Mouse (Mus musculus): ENCODE data around the gene Rab22a. TPM values are rescaled to one million over a fixed set of nuclear protein-coding genes. Genes with fewer than 3 reads are reported as not detected.
A peak's percentile ranks its signal among the peaks of the same experiment; 100 is the strongest.
"Not testable (repeated sequence)": the region's sequence is repeated elsewhere in the genome, so short reads cannot be mapped to it uniquely, and the experiment has no call there.

Gene Rab22a
- polyA plus RNA-seq, 3 experiments from 2014 or later: 5.6 to 8.7 (median 8.6) TPM

DNA sequence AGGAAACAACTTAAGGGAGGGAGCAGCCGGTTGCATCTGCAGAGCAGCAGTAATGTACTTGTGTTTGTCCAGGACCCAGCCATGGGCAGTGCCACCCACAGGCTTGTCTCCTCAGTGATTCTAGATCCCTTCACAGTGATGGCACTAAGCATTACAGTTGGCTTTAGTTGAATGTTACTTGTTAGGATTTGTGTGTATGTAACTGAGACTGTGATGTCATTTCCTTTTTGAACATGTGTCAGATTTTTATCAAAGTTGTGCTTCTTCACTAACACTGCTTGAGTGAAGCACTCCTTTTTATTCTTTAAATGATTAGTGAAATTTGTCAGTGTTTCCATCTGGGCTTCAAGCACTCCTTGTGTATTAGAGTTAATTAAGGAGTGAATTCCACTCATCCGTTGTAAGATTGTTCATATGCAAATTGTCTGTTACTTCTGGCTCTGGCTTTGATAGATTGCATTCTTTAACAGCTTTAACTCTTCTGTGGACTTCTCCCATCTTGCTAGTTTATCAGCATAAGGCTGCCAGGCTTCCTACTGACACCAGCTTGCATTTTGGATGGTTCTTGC is 12.9 kb downstream of the Rab22a start:
- peak; percentile 59 for ATAC-seq

DNA sequence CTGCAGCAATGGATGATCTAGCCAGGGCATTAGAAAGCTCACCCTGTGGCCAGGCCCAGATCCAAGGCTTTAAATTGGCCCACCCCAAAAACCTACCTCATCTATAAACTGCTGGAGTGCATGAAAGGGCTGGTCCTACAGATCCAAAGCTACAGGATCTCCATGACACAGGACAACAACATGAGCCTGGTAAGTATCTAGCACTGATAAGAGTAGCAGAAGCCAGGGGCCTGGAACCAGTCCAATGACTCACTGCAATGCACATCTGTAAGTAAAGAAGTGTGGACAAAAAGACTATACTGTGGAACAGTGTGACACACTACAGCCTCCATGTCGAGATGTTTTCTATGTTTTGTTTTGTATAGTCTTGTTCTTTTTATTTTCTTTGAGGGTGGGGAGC is 13.9 kb downstream of the Rab22a start:
- ATAC-seq: no peak

DNA sequence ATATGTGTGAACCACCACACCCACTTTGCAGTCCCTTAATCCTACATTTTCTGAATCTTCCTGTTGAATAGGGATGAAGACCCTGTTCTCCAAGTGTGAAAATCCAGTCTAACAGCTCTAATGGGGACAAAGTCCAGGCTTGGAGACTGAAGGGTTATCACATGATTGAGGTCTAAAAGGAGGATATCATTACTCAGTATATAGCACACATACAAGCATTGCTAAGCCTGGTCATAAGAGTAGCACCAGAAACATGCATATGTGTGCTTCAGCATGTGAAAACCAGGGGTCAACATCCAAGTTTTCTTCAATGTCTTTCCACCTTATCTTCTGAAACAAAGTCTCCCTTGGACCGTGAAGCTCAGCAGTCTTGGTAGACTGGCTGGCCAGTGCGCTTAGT is 19.0 kb downstream of the Rab22a start:
- no peak for ATAC-seq

DNA sequence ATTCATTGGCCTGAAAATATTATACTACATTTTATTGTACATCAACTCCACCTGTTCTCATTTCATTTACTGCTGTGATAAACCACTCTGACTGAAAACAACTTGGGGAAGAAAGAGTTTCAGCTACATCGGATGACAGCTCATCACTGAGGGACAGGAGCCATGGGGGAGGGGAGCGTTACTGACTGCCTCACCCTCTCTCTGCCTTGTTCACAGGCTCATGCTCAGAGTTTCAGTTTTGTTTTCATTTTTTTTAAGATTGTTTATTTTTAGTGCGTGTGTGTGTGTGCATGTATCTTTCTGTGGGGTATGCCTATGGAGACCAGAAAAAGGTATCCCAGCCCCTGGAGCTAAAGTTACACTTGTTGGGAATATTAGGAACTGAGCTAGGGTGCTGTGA is 19.7 kb downstream of the Rab22a start:
- ATAC-seq: peak; percentile 92

DNA sequence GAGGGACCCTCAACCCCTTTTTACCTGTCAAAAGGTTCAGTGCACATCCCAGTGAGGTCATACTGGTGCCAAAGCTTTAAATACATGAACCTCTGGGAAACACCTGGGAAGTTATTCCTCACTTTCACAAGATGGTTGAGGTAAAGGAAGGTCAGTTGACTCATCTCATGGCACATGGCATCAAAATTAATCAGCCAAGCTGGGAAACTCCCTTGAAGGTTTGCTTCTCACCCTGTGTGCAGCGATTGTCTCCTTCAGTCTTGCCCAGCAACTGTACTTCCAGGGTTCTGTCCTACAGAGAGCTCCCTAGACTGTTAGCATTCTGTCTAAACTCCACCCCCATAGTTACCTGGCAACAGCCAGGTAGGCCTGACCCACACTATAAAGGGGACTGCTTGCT is 20.6 kb downstream of the Rab22a start:
- no peak for ATAC-seq

DNA sequence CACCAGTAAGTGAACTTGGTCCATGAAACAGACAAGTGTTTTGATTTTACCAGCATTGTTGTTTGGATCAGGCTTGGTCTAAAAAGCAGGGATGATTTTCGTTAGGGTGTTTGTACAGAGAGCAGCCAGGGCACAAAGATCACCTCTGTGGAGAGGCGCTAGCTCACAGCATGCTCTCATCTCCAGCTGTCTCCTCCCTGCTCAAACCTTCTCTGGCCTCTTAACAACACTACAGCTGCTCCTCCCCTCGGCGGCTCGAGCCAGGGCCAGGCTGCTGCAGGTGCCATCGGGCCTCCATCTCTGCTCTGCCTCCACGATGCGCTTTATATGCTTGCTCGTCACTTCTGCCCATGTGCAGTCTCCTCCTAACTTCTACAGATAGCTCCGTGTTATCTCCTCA is 23.2 kb downstream of the Rab22a start:
- ATAC-seq: no peak

DNA sequence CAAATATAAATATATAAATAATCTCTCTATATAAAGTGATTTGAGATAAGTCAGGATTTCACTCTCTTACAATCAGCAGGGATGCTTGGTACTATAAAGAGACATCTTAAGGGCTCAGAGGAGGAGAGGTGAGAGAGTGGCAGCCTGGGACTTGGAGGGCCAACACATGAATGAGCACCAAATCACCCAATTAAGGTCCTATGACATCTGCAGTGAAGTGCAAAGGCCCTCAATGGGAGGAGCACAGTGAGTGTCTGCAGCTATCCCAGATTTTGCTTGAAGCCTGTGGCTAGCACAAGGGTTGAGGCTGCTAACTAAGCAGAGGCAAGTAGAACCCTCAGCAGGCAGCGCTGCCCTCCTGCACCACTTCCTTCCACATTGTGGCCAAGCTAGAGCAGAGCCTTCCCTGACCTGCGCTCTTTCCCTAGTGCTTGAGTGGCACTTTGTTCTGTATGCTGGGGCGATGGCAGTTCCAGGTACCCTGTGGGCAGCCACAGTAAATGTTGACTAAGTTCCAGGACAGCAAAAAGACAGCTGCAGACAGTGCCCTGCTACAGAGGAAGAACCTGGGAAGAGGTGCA is 26.3 kb downstream of the Rab22a start:
- ATAC-seq: no peak

DNA sequence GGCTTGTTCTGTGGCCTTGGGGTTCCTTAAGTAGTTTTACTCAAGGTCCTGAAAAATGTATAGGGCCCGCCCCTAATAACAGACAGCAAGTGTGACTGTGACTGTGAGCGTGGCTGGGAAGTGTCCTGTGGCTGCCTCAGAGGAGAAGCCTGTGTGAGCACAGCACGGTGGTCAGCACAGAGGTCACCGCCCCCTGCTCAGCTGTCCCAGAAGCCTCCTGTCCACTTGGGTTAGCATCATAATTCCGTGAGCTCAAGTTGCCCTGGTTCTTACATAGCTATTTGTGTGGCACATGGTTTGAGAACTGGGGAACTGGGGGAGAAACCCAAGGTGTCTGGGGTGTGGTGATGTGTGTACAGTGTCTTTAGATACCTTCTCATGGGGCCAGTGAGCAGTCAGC is 27.8 kb downstream of the Rab22a start:
- ATAC-seq: no peak

DNA sequence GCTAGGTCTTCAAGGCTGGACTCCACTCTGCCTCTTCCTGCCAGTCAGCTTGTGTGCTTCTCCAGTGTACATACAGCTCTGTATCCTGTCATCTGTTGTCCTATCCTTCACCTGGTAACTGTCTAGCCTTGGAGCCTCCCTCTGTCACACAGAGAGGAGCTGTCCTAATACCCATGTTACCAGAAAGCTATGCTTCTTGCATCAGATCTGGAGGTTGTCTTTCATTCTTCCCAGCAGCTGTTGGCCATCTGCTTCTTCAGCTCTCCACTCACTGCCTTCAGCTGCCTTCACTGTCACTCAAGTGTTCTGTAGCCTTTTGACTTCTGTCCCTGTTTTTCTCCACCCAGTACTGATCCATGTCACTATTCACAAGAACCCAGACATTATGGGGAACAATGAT is 30.3 kb downstream of the Rab22a start:
- no peak for ATAC-seq

DNA sequence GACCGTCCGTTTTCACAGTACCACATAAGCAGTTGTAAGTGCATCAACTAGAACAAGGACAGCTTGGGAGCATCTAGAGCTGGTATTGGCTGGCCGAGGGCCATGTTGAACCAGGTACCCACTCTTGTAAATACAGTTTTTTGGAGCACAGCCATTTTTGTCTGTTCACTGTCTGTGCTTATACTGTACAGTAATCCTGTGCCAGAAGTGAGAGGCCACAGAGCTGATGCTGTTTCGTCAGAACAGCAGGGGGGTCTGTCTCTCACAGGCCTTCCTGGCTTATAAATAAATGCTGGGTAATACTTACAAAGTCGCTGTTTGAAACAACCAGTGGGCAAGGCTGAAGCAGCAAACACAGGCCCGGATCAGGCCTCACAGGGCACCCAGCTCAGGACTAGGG is 32.2 kb downstream of the Rab22a start:
- ATAC-seq: no peak

DNA sequence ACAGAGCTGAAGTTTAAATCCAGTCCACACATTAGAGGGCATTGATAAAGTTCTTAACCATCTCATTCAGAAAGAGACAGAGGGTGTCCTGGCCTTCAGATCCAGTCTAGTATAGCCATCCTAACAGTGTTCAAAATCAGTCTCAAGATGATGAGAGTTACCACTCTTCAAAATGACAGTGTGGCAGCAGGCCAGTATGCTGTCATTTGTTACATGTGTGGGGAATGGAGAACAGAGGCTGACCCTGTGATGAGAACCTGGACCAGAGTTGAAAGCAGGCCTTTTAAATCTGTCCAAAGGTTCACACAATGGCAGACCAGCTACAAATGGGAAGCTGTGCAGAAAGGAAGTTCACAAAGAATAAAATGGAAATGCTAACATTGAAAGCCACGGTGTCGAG is 33.1 kb downstream of the Rab22a start:
- no peak for ATAC-seq

DNA sequence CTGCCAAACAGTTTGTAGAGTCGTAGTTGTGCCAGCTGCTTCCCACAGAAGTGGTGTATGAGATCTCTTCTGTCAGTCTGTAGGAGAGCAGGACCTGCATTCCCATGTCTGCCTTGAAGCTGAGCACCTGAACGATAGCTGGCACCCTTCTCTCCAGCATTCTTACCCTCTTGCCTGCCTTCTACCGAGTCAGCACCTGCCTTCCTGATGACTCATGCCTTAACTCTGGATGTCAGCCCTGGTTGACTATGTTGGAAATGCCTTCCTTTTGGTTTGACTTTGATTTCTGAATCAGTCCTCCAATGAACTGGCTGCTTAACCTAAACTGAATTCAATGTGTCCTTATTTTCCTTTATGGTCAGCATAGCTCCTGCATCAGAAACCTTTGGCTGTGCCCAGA is 39.3 kb downstream of the Rab22a start:
- ATAC-seq: no peak

DNA sequence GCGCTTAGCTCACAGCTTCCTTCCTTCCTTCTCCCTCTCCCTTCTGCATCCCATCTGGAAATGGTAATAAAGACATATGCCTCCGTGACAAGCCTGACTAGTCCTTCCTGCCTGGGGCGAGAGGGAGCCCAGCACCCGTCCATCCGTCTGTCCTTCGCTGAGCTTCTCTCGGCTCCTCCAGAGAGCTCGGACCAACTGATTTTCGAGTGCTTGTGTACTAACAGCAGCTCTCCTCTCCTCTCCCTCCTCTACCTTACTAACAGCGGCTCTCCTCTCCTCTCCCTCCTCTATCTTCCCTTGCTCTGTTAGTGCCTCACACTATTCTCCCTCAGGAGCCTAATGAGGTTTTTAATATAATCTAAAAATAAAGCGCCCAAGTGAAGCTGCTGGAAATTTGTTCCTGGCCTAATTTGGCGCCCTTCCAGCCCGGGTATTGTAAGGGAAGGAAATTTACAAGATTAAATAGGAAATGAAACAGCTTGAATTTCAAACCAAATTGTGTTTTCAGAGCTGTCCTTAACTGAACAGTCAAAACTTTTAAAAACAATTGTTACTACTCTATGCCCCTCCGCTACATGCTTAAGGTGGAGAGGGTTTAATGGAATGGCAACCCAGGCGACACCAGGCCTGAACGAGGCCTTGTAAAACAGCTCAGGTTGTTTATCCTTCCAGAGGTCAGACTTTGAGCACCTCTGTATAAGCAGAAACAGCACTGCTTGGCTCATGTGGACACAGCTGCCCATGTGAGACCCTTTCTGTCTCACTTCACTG is 42.7 kb downstream of the Rab22a start:
- ATAC-seq: no peak

DNA sequence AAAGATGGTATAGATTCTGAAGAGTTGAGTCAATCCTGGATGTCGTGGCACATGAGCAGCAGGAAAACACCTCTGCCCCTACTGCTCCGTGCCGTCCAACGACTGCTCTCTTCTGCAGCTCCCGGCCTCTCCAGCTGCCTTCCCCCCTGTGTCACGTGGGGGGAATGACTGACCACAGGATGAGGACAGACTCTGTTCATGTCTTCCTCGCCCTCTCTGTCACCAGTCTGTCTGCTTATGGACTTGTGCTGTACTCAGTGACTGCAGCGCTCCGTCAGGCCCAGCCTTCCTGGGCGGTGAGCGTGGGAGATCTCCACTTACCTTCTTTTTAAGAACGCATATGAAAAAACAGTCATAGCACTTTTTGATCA is 43.3 kb downstream of the Rab22a start:
- ATAC-seq: no peak

DNA sequence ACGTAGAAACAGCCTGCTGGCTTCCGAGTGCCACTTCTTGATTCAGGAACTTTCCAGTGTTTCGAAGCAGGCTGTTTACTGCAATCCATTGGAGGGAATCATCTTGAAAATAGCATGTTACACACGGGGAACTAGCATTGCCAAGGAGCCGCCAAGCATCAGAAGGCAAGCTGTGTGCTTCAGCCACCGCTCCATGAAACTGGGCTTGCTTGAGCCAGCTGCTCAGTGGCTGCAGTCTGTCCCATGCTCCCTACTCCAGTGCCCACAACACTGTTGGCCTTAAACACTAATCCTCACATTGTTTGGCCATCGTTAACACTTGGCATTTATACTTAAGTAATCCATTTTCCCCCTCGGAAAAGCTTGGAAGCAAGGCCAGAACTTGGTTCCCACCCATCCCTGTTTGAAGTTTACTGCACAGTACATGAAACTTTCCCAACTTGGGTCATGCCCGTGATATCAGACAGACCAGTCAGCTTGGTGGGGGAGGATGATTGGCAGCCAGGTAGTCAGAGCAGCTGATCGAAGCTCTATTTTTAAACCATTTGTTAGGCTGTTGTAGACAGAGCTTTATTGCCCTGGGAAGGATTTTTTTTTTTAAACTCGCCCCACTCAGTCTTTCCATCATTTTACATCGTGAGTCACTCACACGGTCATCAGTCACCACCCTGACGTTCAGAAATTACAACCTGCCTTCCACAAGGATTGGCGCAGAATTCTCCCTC is 46.4 kb downstream of the Rab22a start:
- no peak for ATAC-seq

DNA sequence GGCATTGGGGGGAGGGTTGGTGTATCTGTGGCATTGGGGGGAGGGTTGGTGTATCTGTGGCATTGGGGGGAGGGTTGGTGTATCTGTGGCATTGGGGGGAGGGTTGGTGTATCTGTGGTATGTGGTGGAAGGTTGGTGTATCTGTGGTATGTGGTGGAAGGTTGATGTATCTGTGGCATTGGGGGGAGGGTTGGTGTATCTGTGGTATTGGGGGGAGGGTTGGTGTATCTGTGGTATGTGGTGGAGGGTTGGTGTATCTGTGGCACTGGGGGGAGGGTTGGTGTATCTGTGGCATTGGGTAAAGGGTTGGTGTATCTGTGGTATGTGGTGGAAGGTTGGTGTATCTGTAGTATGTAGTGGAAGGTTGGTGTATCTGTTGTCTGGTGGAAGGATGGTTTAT is 48.1 kb downstream of the Rab22a start:
- ATAC-seq: not testable (repeated sequence)

DNA sequence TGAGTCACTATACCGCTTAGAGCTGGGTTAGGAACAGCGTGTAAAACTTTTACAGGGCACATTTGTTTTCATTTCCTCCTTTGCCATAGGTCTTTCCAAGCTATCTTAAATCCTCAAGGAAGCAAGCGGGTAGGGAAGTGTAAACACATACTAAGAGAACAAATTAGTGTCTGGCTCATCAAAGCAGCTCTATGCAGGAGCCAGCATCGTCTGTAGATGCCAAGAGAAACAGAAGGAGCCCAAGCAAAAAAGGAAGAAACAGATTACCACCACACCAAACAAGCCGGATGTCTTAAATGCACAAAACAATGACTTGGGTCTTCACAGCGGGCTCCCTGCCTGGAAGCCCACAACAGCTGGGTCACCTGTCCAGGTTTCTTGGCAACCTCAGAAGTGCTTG is 50.6 kb downstream of the Rab22a start:
- ATAC-seq: no peak

DNA sequence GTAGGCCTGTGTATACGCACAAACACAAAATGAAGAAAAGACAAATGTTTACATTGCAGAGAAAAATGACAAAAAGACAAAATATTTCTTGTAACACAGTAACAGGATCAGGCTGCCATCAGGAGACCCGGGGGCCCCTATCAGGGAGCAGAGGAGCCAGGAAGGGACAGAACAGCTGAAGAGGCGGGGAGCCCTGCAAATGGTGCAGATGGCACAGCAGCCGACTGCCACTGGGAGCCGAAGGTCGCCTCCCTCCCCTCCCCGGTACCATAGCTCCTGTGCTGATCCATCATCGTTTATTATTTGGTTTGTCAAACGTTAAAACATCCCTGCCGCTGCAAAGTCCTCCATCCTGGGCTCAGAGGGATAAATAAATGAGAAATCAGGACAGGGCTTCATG is 53.1 kb downstream of the Rab22a start:
- ATAC-seq: no peak

DNA sequence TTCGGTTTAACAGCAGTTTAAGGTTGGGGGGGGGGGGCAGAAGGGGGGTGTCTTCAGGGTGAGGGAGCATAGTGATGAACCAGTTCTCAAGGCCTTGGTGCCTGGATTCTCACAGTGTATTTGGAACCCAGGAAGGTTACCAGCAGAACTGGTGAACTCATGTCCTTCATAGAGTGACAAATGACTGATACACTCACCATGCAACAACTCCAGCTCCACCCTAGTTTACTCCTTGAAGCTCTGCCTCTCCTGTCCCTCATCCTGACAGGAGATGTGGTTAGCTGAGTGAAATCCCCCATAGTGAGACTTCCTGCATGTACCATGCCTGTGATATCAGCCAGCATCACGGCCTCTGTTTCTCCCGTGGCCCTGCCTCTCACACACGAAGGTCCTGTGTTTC is 53.7 kb downstream of the Rab22a start:
- ATAC-seq: no peak

DNA sequence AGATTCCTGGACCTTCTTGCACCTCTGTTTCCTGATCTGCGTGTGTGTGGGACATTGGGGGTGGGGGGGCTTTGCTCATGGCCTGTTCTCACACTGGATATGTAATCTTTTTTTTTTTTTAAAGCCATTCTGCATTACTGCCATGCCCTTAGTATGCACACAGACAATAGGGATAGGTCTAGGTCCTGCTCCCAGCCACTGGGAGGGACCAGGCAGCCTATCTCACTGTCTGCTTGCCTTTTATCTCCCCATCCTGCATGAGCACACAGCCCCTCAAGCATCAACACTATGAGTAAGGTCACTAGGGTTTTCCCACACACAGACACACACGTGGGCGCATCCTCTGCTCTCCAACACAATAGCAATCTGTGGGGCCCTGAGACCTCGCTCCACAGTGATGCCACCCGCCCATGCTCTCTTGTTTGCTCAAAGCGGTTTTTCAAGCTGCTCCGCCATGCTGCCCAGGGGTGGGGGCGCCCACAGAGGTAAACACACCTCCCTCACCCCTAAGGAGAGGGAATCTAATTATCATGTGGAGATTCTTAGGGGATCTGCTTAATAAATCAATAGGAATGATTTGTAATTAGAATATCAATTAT is 55.2 kb downstream of the Rab22a start:
- no peak for ATAC-seq

DNA sequence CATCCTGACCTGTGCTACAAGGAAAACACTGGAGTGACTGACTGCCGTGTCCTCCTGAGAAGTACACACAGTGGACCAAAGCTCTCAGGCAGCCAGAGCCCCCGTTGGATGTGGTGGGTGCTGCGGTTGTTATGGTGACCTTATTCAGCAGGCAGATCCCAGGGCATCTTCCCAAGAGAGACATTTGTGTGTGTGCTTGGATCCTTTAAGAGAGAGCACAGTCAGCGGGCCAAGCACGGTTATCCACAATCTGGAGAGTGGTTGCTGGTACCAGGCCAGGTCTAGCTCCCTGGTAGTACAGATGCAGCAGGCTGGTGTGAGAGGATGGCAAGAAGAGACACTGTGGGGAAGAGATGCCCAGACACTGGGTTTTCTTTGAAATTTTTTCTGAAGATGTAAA is 57.4 kb downstream of the Rab22a start:
- no peak for ATAC-seq

DNA sequence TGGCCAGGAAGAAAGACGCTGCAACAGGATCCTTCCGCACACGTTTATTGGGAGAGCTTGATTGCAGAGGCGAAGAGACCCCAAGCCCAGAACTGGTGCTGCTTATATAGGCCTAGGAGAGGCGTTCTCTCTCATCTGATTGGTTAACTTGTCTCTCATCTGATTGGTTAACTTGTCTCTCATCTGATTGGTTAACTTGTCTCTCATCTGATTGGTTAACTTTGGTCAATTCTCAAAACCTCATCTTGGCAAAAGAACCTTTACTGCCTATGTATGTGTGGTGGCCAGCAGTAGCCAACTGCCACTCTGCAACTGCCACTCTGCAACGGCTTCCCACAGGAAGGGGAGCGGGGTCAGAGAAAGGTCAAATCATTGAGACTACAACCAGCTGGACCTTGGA is 59.6 kb downstream of the Rab22a start, which contains the start of gene 1700010B08Rik:
Gene 1700010B08Rik (plus strand): TSS at position 301 of the 400 bp plus-strand sequence.
- ATAC-seq: not testable (repeated sequence)

DNA sequence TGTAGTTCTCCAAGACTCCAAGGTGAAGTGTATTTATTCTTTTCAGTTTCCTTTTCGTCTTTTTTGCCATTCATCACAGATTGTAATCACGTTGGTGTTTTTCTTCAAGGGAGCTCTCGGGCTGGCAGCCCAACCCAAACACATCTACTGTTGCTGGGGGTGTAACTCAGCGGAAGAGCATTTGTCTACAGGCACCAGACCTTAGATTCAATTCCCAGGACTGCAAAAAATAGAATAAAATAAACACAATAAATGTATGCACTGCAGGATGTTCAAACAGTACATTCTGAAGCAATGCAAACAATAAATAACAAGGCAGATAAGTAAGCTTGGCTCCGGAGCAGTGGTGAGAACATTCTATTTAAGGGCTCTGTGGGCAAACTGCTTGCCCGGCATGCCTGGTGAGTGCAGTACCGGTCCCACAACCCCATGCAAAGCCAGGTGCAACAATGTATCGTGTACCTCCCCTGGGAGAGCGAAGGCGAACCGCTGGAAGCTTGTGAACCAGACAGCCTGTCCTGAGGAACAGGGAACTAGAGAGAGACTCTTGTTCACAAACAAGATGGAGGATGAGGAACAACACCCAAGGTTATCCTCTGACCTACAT is 62.8 kb downstream of the Rab22a start:
- no peak for ATAC-seq
